Comparison of ENCODE assay signal across 23 mouse cellular contexts in genomic region chr2:166465531-166465930, GRCm38 (mm10).
"Had no signal": no experiment of that assay in that cellular context is flagged by ENCODE, and none has a peak within 500 bp of the region (broad histone marks: within the 10 kb centered on the region; RNA-seq: fewer than 3 reads in every experiment).

No protein-coding gene starts in this region.

- H3K36me3 ChIP-seq: limb, embryonic 13.5 days; liver, embryonic 12.5 days; liver, embryonic 15.5 days; lung, embryonic 15.5 days; neural tube, embryonic 12.5 days; neural tube, embryonic 15.5 days had no signal

- H3K4me2 ChIP-seq: limb, embryonic 13.5 days; liver, embryonic 12.5 days; liver, embryonic 15.5 days; lung, embryonic 15.5 days; midbrain, embryonic 11.5 days; neural tube, embryonic 12.5 days; neural tube, embryonic 15.5 days had no signal

- H3K27me3 ChIP-seq: limb, embryonic 13.5 days; liver, embryonic 12.5 days; liver, embryonic 15.5 days; neural tube, embryonic 12.5 days; neural tube, embryonic 15.5 days had no signal

- H3K27ac ChIP-seq: hindbrain, postnatal 0 days; limb, embryonic 13.5 days; liver, embryonic 12.5 days; liver, embryonic 15.5 days; lung, embryonic 15.5 days; neural tube, embryonic 12.5 days; neural tube, embryonic 15.5 days; stomach, postnatal 0 days had no signal

- ATAC-seq: hindbrain, postnatal 0 days; inflammation-experienced regulatory T-cells, adult 6 months; intestine, embryonic 16.5 days; liver, embryonic 12.5 days had no signal

- H3K4me1 ChIP-seq: liver, embryonic 12.5 days; liver, embryonic 15.5 days; megakaryocyte, embryonic 14.5 days had no signal

- H3K4me3 ChIP-seq: limb, embryonic 13.5 days; liver, embryonic 12.5 days; liver, embryonic 15.5 days; lung, embryonic 15.5 days; megakaryocyte, embryonic 14.5 days; neural tube, embryonic 12.5 days; neural tube, embryonic 15.5 days had no signal

- H3K9me3 ChIP-seq: limb, embryonic 13.5 days; liver, embryonic 12.5 days; liver, embryonic 15.5 days; lung, embryonic 15.5 days; megakaryocyte, embryonic 14.5 days; neural tube, embryonic 12.5 days; neural tube, embryonic 15.5 days had no signal

- DNase-seq: left cerebral cortex, postnatal 4 days; liver; lung, adult 18-20 months; lung, postnatal 10 days; lung, postnatal 36 days; midbrain, embryonic 14.5 days; right cerebral cortex, adult 18-20 months; right cerebral cortex, postnatal 14 days; right cerebral cortex, postnatal 4 days; thymus, adult 2 months; thymus, postnatal 14 days had no signal

- H3K9ac ChIP-seq: limb, embryonic 13.5 days; liver, embryonic 12.5 days; liver, embryonic 15.5 days; lung, embryonic 15.5 days; neural tube, embryonic 12.5 days; neural tube, embryonic 15.5 days had no signal
